Mouse (Mus musculus) thymus, postnatal 0 days (tissue): Measurements from ENCODE around the gene Kirrel2. TPM values are rescaled to one million over a fixed set of nuclear protein-coding genes. Genes with fewer than 3 reads are reported as not detected.
"Not testable (repeated sequence)": the region's sequence is repeated elsewhere in the genome, so short reads cannot be mapped to it uniquely, and the experiment has no call there.

Experiments used
- DNase-seq: peaks from one replicate; pipeline ENCODE4 v3.0.0-alpha.2; 2015; ENCODE audit warnings: low spot score
- polyA plus RNA-seq: library from polyadenylated mRNA; unstranded; fragments of >200 nt; fragmentation: Nextera tagmentation; extraction: Ambion mirVana; gene quantifications from 2 replicates; pipeline ENCODE4 v1.2.1, GENCODE M21; 2015

Kirrel2 gene
- 0.10 and 0.17 TPM in 2 replicates for polyA plus RNA-seq

GRCm38 (mm10) chr7:30457629-30458330 lies at the start of gene Kirrel2, which contains the start of gene Nphs1:
Gene Kirrel2 (minus strand): TSS chr7:30457690.
Gene Nphs1 (plus strand): TSS chr7:30458315.
- DNase-seq: no peak

GRCm38 (mm10) chr7:30501159-30501558 lies 43.7 kb upstream of the Kirrel2 start:
- DNase-seq: not testable (repeated sequence)

- DNase-seq: not testable (repeated sequence)
These were observed 38.1 kb upstream of the Kirrel2 start for GRCm38 (mm10) chr7:30495506-30496042.

- no peak for DNase-seq
These were observed 36.0 kb upstream of the Kirrel2 start, which contains the start of gene Prodh2 for GRCm38 (mm10) chr7:30493401-30493931. Gene Prodh2 (plus strand): TSS chr7:30493622.

GRCm38 (mm10) chr7:30492765-30493164 lies 35.3 kb upstream of the Kirrel2 start:
- DNase-seq: peak; percentile 74

- DNase-seq: no peak
These were observed 33.4 kb upstream of the Kirrel2 start for GRCm38 (mm10) chr7:30490957-30491307.

- DNase-seq: peak; percentile 51
These were observed 32.9 kb upstream of the Kirrel2 start for GRCm38 (mm10) chr7:30490251-30490956.

- no peak for DNase-seq
These were observed 26.8 kb upstream of the Kirrel2 start for GRCm38 (mm10) chr7:30484250-30484649.

- no peak for DNase-seq
These were observed 20.2 kb upstream of the Kirrel2 start for GRCm38 (mm10) chr7:30477415-30478381.

- DNase-seq: not testable (repeated sequence)
These were observed 18.6 kb upstream of the Kirrel2 start for GRCm38 (mm10) chr7:30476136-30476535.

- DNase-seq: no peak
These were observed 17.5 kb upstream of the Kirrel2 start for GRCm38 (mm10) chr7:30474999-30475398.

GRCm38 (mm10) chr7:30472411-30472810 lies 14.9 kb upstream of the Kirrel2 start:
- peak; percentile 64 for DNase-seq

GRCm38 (mm10) chr7:30464816-30465300 lies 7.4 kb upstream of the Kirrel2 start:
- DNase-seq: no peak

GRCm38 (mm10) chr7:30463996-30464395 lies 6.5 kb upstream of the Kirrel2 start:
- no peak for DNase-seq

- DNase-seq: no peak
These were observed 6.1 kb upstream of the Kirrel2 start for GRCm38 (mm10) chr7:30463568-30463967.

GRCm38 (mm10) chr7:30459484-30459883 lies 2.0 kb upstream of the Kirrel2 start:
- DNase-seq: no peak

- DNase-seq: no peak
These were observed 420 bp downstream of the Kirrel2 start for GRCm38 (mm10) chr7:30456911-30457628.

- DNase-seq: no peak
These were observed 1.0 kb downstream of the Kirrel2 start for GRCm38 (mm10) chr7:30456487-30456886.

GRCm38 (mm10) chr7:30454259-30454658 lies 3.2 kb downstream of the Kirrel2 start:
- no peak for DNase-seq

- DNase-seq: peak; percentile 31
These were observed 3.7 kb downstream of the Kirrel2 start for GRCm38 (mm10) chr7:30453766-30454165.
